Mouse (Mus musculus) brown adipose tissue, adult 24 weeks (tissue): ENCODE results near the gene Slc25a54. TPM values are rescaled to one million over a fixed set of nuclear protein-coding genes. Genes with fewer than 3 reads are reported as not detected.

Experiments
- H3K27ac ChIP-seq: fragments of 200-500 bp; replicated peaks from 2 replicates; pipeline ENCODE4 v1.5.1; 2012; ENCODE audit warnings: low read depth, mild to moderate bottlenecking, low read length
- H3K4me1 ChIP-seq: fragments of 200-500 bp; 2 replicates; pipeline ENCODE4 v1.6.1; 2012; ENCODE audit warnings: low read length, mixed read lengths; ENCODE audit not compliant: control insufficient read depth, insufficient read depth, insufficient read length
- H3K4me3 ChIP-seq: fragments of 200-500 bp; 2 replicates; pipeline ENCODE4 v1.5.1; 2012; ENCODE audit warnings: low read depth, mild to moderate bottlenecking, low read length, moderate library complexity; ENCODE audit not compliant: insufficient read depth
- polyA plus RNA-seq: library from polyadenylated mRNA; stranded (reverse); fragments of >200 nt; gene quantifications from 2 replicates; pipeline ENCODE4 v1.2.4, GENCODE M21; 2012; ENCODE audit not compliant: missing spikeins, insufficient read depth, insufficient read length

Slc25a54 gene
- polyA plus RNA-seq, 1 experiment: not detected

- no peak overlapping the region for H3K27ac ChIP-seq
- H3K4me3 ChIP-seq: no peak overlapping the region
- no peaks in the 10 kb centered on the region for H3K4me1 ChIP-seq
These were observed 24.4 kb downstream of the Slc25a54 start for GRCm38 (mm10) chr3:109104702-109105101.

- H3K27ac ChIP-seq: no peak overlapping the region
- no peaks in the 10 kb centered on the region for H3K4me1 ChIP-seq
- H3K4me3 ChIP-seq: no peak overlapping the region
These were observed 36.9 kb downstream of the Slc25a54 start for GRCm38 (mm10) chr3:109117136-109117535.

GRCm38 (mm10) chr3:109119562-109119961 lies 39.3 kb downstream of the Slc25a54 start:
- Histone ChIP-seq H3K27ac (no peak overlapping the region), H3K4me1 (no peaks in the 10 kb centered on the region), H3K4me3 (no peak overlapping the region)

- Histone ChIP-seq H3K27ac (no peak overlapping the region), H3K4me3 (no peak overlapping the region), H3K4me1 (no peaks in the 10 kb centered on the region)
These were observed 39.7 kb downstream of the Slc25a54 start for GRCm38 (mm10) chr3:109119973-109120372.

GRCm38 (mm10) chr3:109122641-109123530 lies 42.6 kb downstream of the Slc25a54 start, which contains the start of gene Slc25a24:
Slc25a24 (plus strand) TSS chr3:109123149.
- Histone ChIP-seq H3K4me1 (peaks cover 2% of the 10 kb centered on the region; the same call in 1 of the 2 replicates), H3K4me3 (peak within 1 kb of the TSS; percentile 98), H3K27ac (peak within 1 kb of the TSS; percentile 71)

DNA sequence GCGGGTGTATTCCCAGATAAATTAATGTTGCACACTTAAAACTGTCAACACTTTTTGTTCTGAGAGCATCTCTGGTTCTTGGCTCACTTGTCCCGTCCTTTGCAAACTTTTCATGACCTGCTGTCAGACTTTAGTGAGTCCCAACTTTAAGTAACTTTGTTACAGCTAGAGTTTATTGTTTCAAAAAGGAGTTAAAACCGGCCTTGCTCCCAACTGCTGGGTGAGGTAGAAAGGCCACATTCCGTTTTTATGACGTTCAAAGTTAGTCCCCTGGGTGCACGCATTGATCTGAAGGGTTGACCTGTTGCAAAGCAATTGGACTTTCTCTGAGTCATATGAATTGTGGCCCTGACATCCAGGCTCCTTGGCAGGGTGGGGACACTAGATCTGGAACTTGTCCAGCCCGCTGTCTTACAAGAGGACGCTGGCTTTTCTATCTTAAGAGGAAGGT lies 43.3 kb downstream of the Slc25a54 start:
- peaks cover 2% of the 10 kb centered on the region; the same call in 1 of the 2 replicates for H3K4me1 ChIP-seq

DNA sequence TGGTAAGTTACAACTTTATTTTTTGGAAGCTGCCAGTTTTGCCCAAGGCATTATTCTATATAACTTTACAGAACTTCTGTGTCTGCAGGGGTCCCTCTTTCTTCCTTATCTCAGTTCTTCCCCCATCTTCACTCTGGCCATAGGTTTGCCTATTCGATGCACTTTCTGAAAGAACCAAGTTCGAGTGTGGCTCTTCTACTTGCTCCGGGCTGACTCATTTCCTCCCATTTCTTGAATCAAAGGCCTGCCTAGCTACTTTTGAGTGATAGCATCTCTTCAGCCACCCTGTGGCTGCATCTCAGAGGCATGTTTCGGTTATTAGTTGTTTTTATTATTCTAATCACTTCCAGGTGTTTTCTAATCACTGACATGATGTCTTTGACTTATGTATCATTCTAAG lies 43.8 kb downstream of the Slc25a54 start:
- peak overlapping the region; percentile 98; the same call in 1 of the 2 replicates for H3K4me3 ChIP-seq
- peaks cover 2% of the 10 kb centered on the region; the same call in 1 of the 2 replicates for H3K4me1 ChIP-seq
- no peak overlapping the region for H3K27ac ChIP-seq

More for the DNA sequence above, 43.3 kb downstream of the Slc25a54 start:
- Histone ChIP-seq H3K4me3 (peak overlapping the region; percentile 98), H3K27ac (peak overlapping the region; percentile 71)

GRCm38 (mm10) chr3:109125531-109125930 lies 45.3 kb downstream of the Slc25a54 start:
- Histone ChIP-seq H3K4me3 (no peak overlapping the region), H3K4me1 (peaks cover 2% of the 10 kb centered on the region; the same call in 1 of the 2 replicates), H3K27ac (no peak overlapping the region)

DNA sequence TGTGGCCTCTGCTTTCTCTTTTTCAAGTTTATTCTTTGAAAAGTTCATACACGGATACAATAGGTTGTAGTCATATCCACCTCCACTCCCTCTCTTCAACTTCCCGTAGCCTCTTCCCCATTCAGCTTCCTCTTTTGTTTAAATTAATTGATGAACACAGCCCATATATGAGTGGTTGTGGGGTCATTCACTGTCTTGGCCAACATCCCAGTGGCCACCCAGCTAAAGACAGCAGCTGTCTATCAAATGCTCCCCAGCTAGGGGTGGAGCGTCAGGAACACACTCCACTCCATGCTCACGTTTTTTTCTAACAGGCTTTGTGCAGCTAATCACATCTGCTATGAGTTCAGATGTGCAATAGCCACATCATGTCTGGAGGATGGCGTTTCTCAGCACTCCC lies 49.5 kb downstream of the Slc25a54 start:
- Histone ChIP-seq H3K4me3 (no peak overlapping the region), H3K4me1 (peaks cover 2% of the 10 kb centered on the region; the same call in 1 of the 2 replicates), H3K27ac (no peak overlapping the region)

GRCm38 (mm10) chr3:109132966-109133365 lies 52.7 kb downstream of the Slc25a54 start:
- Histone ChIP-seq H3K4me1 (no peaks in the 10 kb centered on the region), H3K4me3 (no peak overlapping the region), H3K27ac (no peak overlapping the region)

- no peaks in the 10 kb centered on the region for H3K4me1 ChIP-seq
- no peak overlapping the region for H3K27ac ChIP-seq
- no peak overlapping the region for H3K4me3 ChIP-seq
These were observed 53.8 kb downstream of the Slc25a54 start for GRCm38 (mm10) chr3:109134036-109134435.

DNA sequence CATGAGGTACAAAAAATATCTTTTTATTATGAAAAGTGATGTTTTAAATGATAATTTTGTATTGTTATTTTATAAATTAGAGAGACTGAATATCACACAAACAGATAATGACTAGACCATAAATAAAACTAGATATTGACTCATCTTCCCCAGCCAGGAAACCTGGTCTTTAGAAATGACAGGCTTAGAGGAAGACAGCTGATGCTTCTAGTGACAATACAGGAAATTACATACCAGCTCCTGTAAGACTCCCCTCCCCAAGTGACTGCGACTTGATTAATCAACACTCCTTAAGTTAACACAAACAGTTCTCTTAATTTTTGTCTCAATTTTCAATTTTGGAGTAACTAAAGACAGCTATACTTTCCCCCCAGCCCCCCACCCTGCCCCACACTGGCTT lies 55.1 kb downstream of the Slc25a54 start:
- Histone ChIP-seq H3K27ac (no peak overlapping the region), H3K4me3 (no peak overlapping the region), H3K4me1 (no peaks in the 10 kb centered on the region)

GRCm38 (mm10) chr3:109152561-109152960 lies 72.3 kb downstream of the Slc25a54 start:
- Histone ChIP-seq H3K4me3 (no peak overlapping the region), H3K4me1 (no peaks in the 10 kb centered on the region), H3K27ac (no peak overlapping the region)

DNA sequence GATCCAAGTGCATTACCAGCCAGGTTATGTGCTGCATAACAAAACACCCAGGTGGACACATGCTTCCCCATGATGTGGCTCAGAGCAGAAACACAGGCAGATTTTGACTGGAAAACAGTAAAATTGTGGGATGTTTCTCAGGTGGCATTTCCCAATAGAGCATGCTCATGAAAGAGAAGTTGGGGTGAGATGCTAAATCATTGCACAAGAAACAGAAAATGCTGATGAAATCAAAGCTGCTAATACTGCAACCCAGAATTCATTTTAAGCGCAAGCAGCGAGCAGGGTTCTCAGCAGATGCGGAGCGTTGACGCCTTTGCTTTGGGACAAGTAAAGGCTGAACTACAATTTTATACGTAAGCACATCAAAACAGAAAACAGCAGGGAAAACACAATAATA lies 73.1 kb downstream of the Slc25a54 start:
- H3K4me1 ChIP-seq: no peaks in the 10 kb centered on the region
- H3K4me3 ChIP-seq: no peak overlapping the region
- no peak overlapping the region for H3K27ac ChIP-seq

DNA sequence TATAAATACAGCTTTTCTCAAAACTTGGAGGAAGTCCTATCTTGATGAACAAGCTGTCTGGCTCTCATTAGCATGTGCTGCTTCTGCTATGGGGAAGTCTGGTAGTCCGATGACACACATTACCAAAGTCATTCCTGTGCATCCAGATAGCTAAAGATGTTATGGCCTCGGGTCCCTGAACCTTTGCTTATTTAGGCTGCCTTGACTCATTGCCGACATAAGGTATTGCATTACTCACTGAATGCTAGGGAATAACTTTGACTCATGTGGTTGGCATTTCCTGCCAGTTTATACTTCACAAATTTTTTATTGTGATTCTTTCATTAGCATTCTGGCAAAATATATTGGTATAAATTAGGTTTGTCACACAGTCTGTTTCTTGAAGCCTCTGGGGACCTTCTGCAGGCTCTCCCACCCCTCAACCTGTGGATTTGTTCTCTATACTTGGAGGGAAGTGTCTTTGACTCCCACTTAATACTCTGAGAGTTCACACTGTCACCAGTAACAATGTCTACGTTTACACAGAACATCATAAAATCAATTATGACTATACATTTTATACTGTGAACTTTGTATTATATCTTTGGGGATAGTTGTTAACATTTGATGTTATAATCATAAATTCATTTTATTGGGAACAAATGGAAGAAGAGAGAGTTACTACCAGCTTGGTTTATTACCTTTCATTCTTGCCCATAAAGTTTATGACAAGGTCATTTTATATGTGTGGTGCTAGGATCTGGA lies 75.8 kb downstream of the Slc25a54 start:
- H3K4me3 ChIP-seq: no peak overlapping the region
- H3K27ac ChIP-seq: no peak overlapping the region
- no peaks in the 10 kb centered on the region for H3K4me1 ChIP-seq
